Mouse (Mus musculus) intestine, embryonic 16.5 days (tissue): Measurements from ENCODE around the gene Glo1. TPM values are rescaled to one million over a fixed set of nuclear protein-coding genes. Genes with fewer than 3 reads are reported as not detected.

ENCODE experiments used
- ATAC-seq: fragments of 200-750 bp; cut with Nextera tagmentation; 2 replicates; pipeline ENCODE4 v1.8.0; 2017; ENCODE audit warnings: moderate TSS enrichment, moderate library complexity
- H3K27ac ChIP-seq: fragments of 300-500 bp; sonication (generic); 2 replicates; pipeline ENCODE4 v1.5.1; 2014; ENCODE audit warnings: mild to moderate bottlenecking, low read length
- H3K27me3 ChIP-seq: fragments of 300-500 bp; sonication (generic); replicated peaks from 2 replicates; pipeline ENCODE4 v1.6.1; 2014; ENCODE audit warnings: low read length, control low read depth, mixed read lengths; ENCODE audit not compliant: control insufficient read depth, insufficient read depth
- H3K36me3 ChIP-seq: fragments of 300-500 bp; sonication (generic); 2 replicates; pipeline ENCODE4 v1.6.1; 2014; ENCODE audit warnings: low read length, control low read depth; ENCODE audit not compliant: control insufficient read depth, insufficient read depth
- H3K4me1 ChIP-seq: fragments of 300-500 bp; sonication (generic); 2 replicates; pipeline ENCODE4 v1.6.1; 2014; ENCODE audit warnings: low read length, control low read depth, mixed read lengths; ENCODE audit not compliant: control insufficient read depth, insufficient read depth
- H3K4me2 ChIP-seq: fragments of 300-500 bp; sonication (generic); 2 replicates; pipeline ENCODE4 v1.6.1; 2014; ENCODE audit warnings: low read depth, low read length, control low read depth
- H3K4me3 ChIP-seq: fragments of 300-500 bp; sonication (generic); 2 replicates; pipeline ENCODE4 v1.5.1; 2014; ENCODE audit warnings: mild to moderate bottlenecking, low read length
- H3K9ac ChIP-seq: fragments of 300-500 bp; sonication (generic); 2 replicates; pipeline ENCODE4 v1.6.1; 2014; ENCODE audit warnings: low read depth, low read length
- H3K9me3 ChIP-seq: fragments of 300-500 bp; sonication (generic); 2 replicates; pipeline ENCODE4 v1.6.1; 2016; ENCODE audit warnings: low read length, control low read depth; ENCODE audit not compliant: control insufficient read depth
- WGBS: fragments of 180-500 bp; shearing (Covaris S2); extraction: QIAGEN DNeasy Blood & Tissue Kit; methylation state at CpG from one replicate; pipeline ENCODE4 v1.1.7; 2014; 5-methylcytosine and 5-hydroxymethylcytosine counted together
- polyA plus RNA-seq: library from polyadenylated mRNA; unstranded; fragments of >200 nt; fragmentation: Nextera tagmentation; extraction: Ambion mirVana; gene quantifications from 2 replicates; pipeline ENCODE4 v1.2.1, GENCODE M21; 2015

Glo1 gene
- polyA plus RNA-seq, 1 experiment from 2014 or later: 240 TPM

GRCm38 (mm10) chr17:30597786-30598185 lies 28.9 kb downstream of the Glo1 start:
- Histone ChIP-seq H3K36me3 (peaks cover 28% of the 10 kb centered on the region), H3K4me3 (no peak overlapping the region), H3K9me3 (0 out of 2 replicates have a peak, but pooled peaks cover 2% of the 10 kb centered on the region), H3K4me2 (no peak overlapping the region), H3K9ac (no peak overlapping the region), H3K27ac (no peak overlapping the region), H3K27me3 (no peaks in the 10 kb centered on the region), H3K4me1 (no peaks in the 10 kb centered on the region)
- 96% methylated on average over 9 of the region's 9 CpGs for WGBS
- no peak for ATAC-seq

GRCm38 (mm10) chr17:30594846-30595245 lies 31.8 kb downstream of the Glo1 start:
- ATAC-seq: no peak
- H3K36me3 ChIP-seq: peaks cover 24% of the 10 kb centered on the region
- 55% methylated on average over 6 of the region's 6 CpGs for WGBS

GRCm38 (mm10) chr17:30594407-30594806 lies 32.3 kb downstream of the Glo1 start:
- Histone ChIP-seq H3K27me3 (no peaks in the 10 kb centered on the region), H3K4me3 (no peak overlapping the region), H3K4me2 (no peak overlapping the region), H3K27ac (no peak overlapping the region), H3K36me3 (peaks cover 24% of the 10 kb centered on the region), H3K9me3 (0 out of 2 replicates have a peak, but pooled peaks cover 2% of the 10 kb centered on the region), H3K9ac (no peak overlapping the region), H3K4me1 (no peaks in the 10 kb centered on the region)
- ATAC-seq: no peak
- 65% methylated on average over 5 of the region's 5 CpGs for WGBS

More at GRCm38 (mm10) chr17:30594846-30595245, 31.8 kb downstream of the Glo1 start:
- H3K4me1 ChIP-seq: no peaks in the 10 kb centered on the region
- H3K4me3 ChIP-seq: no peak overlapping the region
- H3K4me2 ChIP-seq: no peak overlapping the region
- no peak overlapping the region for H3K9ac ChIP-seq
- 0 out of 2 replicates have a peak, but pooled peaks cover 2% of the 10 kb centered on the region for H3K9me3 ChIP-seq
- H3K27ac ChIP-seq: no peak overlapping the region
- no peaks in the 10 kb centered on the region for H3K27me3 ChIP-seq

- H3K4me2 ChIP-seq: no peak overlapping the region
These were observed 36.1 kb downstream of the Glo1 start for GRCm38 (mm10) chr17:30590417-30591198.

GRCm38 (mm10) chr17:30583258-30584001 lies 43.2 kb downstream of the Glo1 start:
- no peak overlapping the region for H3K4me3 ChIP-seq
- no peak overlapping the region for H3K9ac ChIP-seq
- H3K27ac ChIP-seq: no peak overlapping the region
- no peaks in the 10 kb centered on the region for H3K9me3 ChIP-seq
- no peaks in the 10 kb centered on the region for H3K4me1 ChIP-seq
- H3K4me2 ChIP-seq: no peak overlapping the region
- 82% methylated on average over 2 of the region's 2 CpGs for WGBS
- H3K27me3 ChIP-seq: no peaks in the 10 kb centered on the region
- no peak for ATAC-seq
- no peaks in the 10 kb centered on the region for H3K36me3 ChIP-seq

More at GRCm38 (mm10) chr17:30590417-30591198, 36.1 kb downstream of the Glo1 start:
- 52% methylated on average over 17 of the region's 17 CpGs for WGBS
- Histone ChIP-seq H3K36me3 (peaks cover 7% of the 10 kb centered on the region; the same call in 1 of the 2 replicates), H3K4me3 (no peak overlapping the region), H3K27ac (no peak overlapping the region), H3K9me3 (no peaks in the 10 kb centered on the region), H3K4me1 (no peaks in the 10 kb centered on the region), H3K27me3 (no peaks in the 10 kb centered on the region), H3K9ac (no peak overlapping the region)
- ATAC-seq: peak; percentile 18; the same call in 1 of the 2 replicates

- no peak overlapping the region for H3K9ac ChIP-seq
- no peak overlapping the region for H3K27ac ChIP-seq
- H3K4me2 ChIP-seq: no peak overlapping the region
- whole genome bisulfite sequencing: 81% methylated on average over 3 of the region's 3 CpGs
- no peaks in the 10 kb centered on the region for H3K9me3 ChIP-seq
- H3K4me3 ChIP-seq: no peak overlapping the region
- peaks cover under 1% of the 10 kb centered on the region; the same call in 1 of the 2 replicates for H3K4me1 ChIP-seq
- no peaks in the 10 kb centered on the region for H3K36me3 ChIP-seq
- no peak for ATAC-seq
- no peaks in the 10 kb centered on the region for H3K27me3 ChIP-seq
These were observed 44.4 kb downstream of the Glo1 start for GRCm38 (mm10) chr17:30582313-30582712.

GRCm38 (mm10) chr17:30581201-30581600 lies 45.5 kb downstream of the Glo1 start:
- Histone ChIP-seq H3K4me1 (peaks cover 5% of the 10 kb centered on the region; the same call in 1 of the 2 replicates), H3K27me3 (no peaks in the 10 kb centered on the region), H3K4me2 (no peak overlapping the region), H3K36me3 (no peaks in the 10 kb centered on the region), H3K9me3 (no peaks in the 10 kb centered on the region), H3K9ac (no peak overlapping the region), H3K4me3 (no peak overlapping the region), H3K27ac (no peak overlapping the region)
- ATAC-seq: no peak
- WGBS: 85% methylated on average over 6 of the region's 6 CpGs

GRCm38 (mm10) chr17:30580781-30581180 lies 45.9 kb downstream of the Glo1 start:
- H3K4me3 ChIP-seq: no peak overlapping the region
- H3K4me2 ChIP-seq: no peak overlapping the region
- H3K27ac ChIP-seq: no peak overlapping the region
- ATAC-seq: no peak
- peaks cover 5% of the 10 kb centered on the region; the same call in 1 of the 2 replicates for H3K4me1 ChIP-seq
- H3K9ac ChIP-seq: no peak overlapping the region
- 72% methylated on average over 1 of the region's 1 CpGs for whole genome bisulfite sequencing
- H3K36me3 ChIP-seq: no peaks in the 10 kb centered on the region
- no peaks in the 10 kb centered on the region for H3K9me3 ChIP-seq
- no peaks in the 10 kb centered on the region for H3K27me3 ChIP-seq

- Histone ChIP-seq H3K36me3 (no peaks in the 10 kb centered on the region), H3K9me3 (no peaks in the 10 kb centered on the region), H3K4me2 (peak overlapping the region; percentile 78), H3K27ac (no peak overlapping the region), H3K27me3 (no peaks in the 10 kb centered on the region), H3K4me3 (peak overlapping the region; percentile 88), H3K9ac (peak overlapping the region; percentile 82), H3K4me1 (peaks cover 8% of the 10 kb centered on the region; the same call in 1 of the 2 replicates)
- ATAC-seq: 0 out of 2 replicates have a peak, but pooled peaks have one; percentile 6
- 46% methylated on average over 12 of the region's 12 CpGs for WGBS
These were observed 49.7 kb downstream of the Glo1 start for GRCm38 (mm10) chr17:30576946-30577345.
